ENCODE assay signal across 21 mouse cellular contexts in genomic region chr4:150595991-150596390, GRCm38 (mm10). TPM values are rescaled to one million over a fixed set of nuclear protein-coding genes. Genes with fewer than 3 reads are reported as not detected.
"Had no signal": no experiment of that assay in that cellular context is flagged by ENCODE, and none has a peak within 500 bp of the region (broad histone marks: within the 10 kb centered on the region; RNA-seq: fewer than 3 reads in every experiment).

No protein-coding gene starts in this region.

- H3K4me3 ChIP-seq: limb, embryonic 13.5 days; midbrain, embryonic 10.5 days; midbrain, embryonic 15.5 days; neural tube, embryonic 13.5 days had no signal

- H3K4me2 ChIP-seq: limb, embryonic 13.5 days; midbrain, embryonic 15.5 days; neural tube, embryonic 13.5 days had no signal

- DNase-seq: kidney, adult 11 months; kidney, postnatal 14 days; layer of hippocampus, adult 9-11 months; layer of hippocampus, postnatal 36 days; left cerebral cortex, postnatal 4 days; lung, adult 18-20 months; lung, postnatal 4 days; retina, postnatal 1 day; right cerebral cortex, postnatal 14 days; thymus, postnatal 36 days had no signal

- H3K27me3 ChIP-seq: limb, embryonic 13.5 days; midbrain, embryonic 15.5 days; neural tube, embryonic 13.5 days had no signal

- H3K27ac ChIP-seq: limb, embryonic 13.5 days; liver, embryonic 14.5 days; midbrain, embryonic 10.5 days; midbrain, embryonic 15.5 days; neural tube, embryonic 13.5 days had no signal

- H3K9ac ChIP-seq: limb, embryonic 13.5 days; liver, embryonic 14.5 days; midbrain, embryonic 15.5 days; neural tube, embryonic 13.5 days had no signal

- H3K36me3 ChIP-seq: limb, embryonic 13.5 days; midbrain, embryonic 10.5 days; midbrain, embryonic 15.5 days; neural tube, embryonic 13.5 days had no signal

- ATAC-seq: inflammation-experienced regulatory T-cells, adult 6 months; midbrain, embryonic 15.5 days had no signal

- H3K9me3 ChIP-seq: limb, embryonic 13.5 days; midbrain, embryonic 10.5 days; midbrain, embryonic 15.5 days; neural tube, embryonic 13.5 days had no signal

RNA-seq across cellular contexts. Expression of gene Slc45a1, which starts 56.0 kb away (rescaled TPM):
- total RNA-seq: liver, adult 2 months; megakaryocyte, adult 5-6 weeks; monocyte, adult 5-6 weeks had no signal
- polyA plus RNA-seq: kidney, embryonic 14.5 days; liver, adult 2 months; liver, embryonic 14.5 days; thymus, postnatal 0 days had no signal
